Mouse (Mus musculus) hindbrain, embryonic 16.5 days (tissue): ENCODE results near the gene Adk. TPM values are rescaled to one million over a fixed set of nuclear protein-coding genes. Genes with fewer than 3 reads are reported as not detected.

Experiments
- ATAC-seq: fragments of 200-750 bp; cut with Nextera tagmentation; 2 replicates; pipeline ENCODE4 v1.8.0; 2017; ENCODE audit warnings: moderate TSS enrichment, moderate library complexity
- H3K27ac ChIP-seq: fragments of 300-500 bp; sonication (generic); 2 replicates; pipeline ENCODE4 v1.5.1; 2014; ENCODE audit warnings: low read depth, mild to moderate bottlenecking, control low read depth, low read length, moderate library complexity
- H3K27me3 ChIP-seq: fragments of 300-500 bp; sonication (generic); replicated peaks from 2 replicates; pipeline ENCODE4 v1.6.1; 2014; ENCODE audit warnings: low read length; ENCODE audit not compliant: control insufficient read depth, insufficient read depth
- H3K36me3 ChIP-seq: fragments of 300-500 bp; sonication (generic); 2 replicates; pipeline ENCODE4 v1.6.1; 2014; ENCODE audit warnings: mild to moderate bottlenecking, low read length, moderate library complexity, mixed read lengths; ENCODE audit not compliant: control insufficient read depth, insufficient read depth
- H3K4me1 ChIP-seq: fragments of 300-500 bp; sonication (generic); 2 replicates; pipeline ENCODE4 v1.6.1; 2014; ENCODE audit warnings: low read depth, low read length; ENCODE audit not compliant: control insufficient read depth, insufficient read depth
- H3K4me2 ChIP-seq: fragments of 300-500 bp; sonication (generic); 2 replicates; pipeline ENCODE4 v1.6.1; 2014; ENCODE audit warnings: mild to moderate bottlenecking, low read length, control low read depth, moderate library complexity
- H3K4me3 ChIP-seq: fragments of 300-500 bp; sonication (generic); 2 replicates; pipeline ENCODE4 v1.5.1; 2014; ENCODE audit warnings: mild to moderate bottlenecking, low read length, control low read depth, moderate library complexity
- H3K9ac ChIP-seq: fragments of 300-500 bp; sonication (generic); 2 replicates; pipeline ENCODE4 v1.6.1; 2014; ENCODE audit warnings: low read depth, mild to moderate bottlenecking, control low read depth, low read length, moderate library complexity
- H3K9me3 ChIP-seq: fragments of 300-500 bp; sonication (generic); 2 replicates; pipeline ENCODE4 v1.6.1; 2014; ENCODE audit warnings: mild to moderate bottlenecking, low read length, moderate library complexity; ENCODE audit not compliant: control insufficient read depth
- WGBS: fragments of 180-500 bp; shearing (Covaris S2); extraction: QIAGEN DNeasy Blood & Tissue Kit; methylation state at CpG from one replicate; pipeline ENCODE4 v1.1.7; 2014; 5-methylcytosine and 5-hydroxymethylcytosine counted together
- polyA plus RNA-seq: library from polyadenylated mRNA; unstranded; fragments of >200 nt; fragmentation: Nextera tagmentation; extraction: Ambion mirVana; gene quantifications from 2 replicates; pipeline ENCODE4 v1.2.1, GENCODE M21; 2015

Gene Adk
- polyA plus RNA-seq, 1 experiment from 2014 or later, result 45.9 TPM

- Histone ChIP-seq H3K4me1 (no peaks in the 10 kb centered on the region), H3K4me2 (no peak overlapping the region), H3K36me3 (no peaks in the 10 kb centered on the region), H3K27ac (no peak overlapping the region), H3K9me3 (no peaks in the 10 kb centered on the region), H3K4me3 (no peak overlapping the region), H3K9ac (no peak overlapping the region), H3K27me3 (no peaks in the 10 kb centered on the region)
- ATAC-seq, result no peak
- 75% methylated on average over 10 of the region's 10 CpGs for WGBS
Observed at GRCm38 (mm10) chr14:21441772-21442533, 389.6 kb downstream of the Adk start.

GRCm38 (mm10) chr14:21452581-21452980, 400.2 kb downstream of the Adk start:
- no peak overlapping the region for H3K27ac ChIP-seq
- ATAC-seq, result no peak
- no peaks in the 10 kb centered on the region for H3K9me3 ChIP-seq
- H3K4me3 ChIP-seq, result no peak overlapping the region
- H3K27me3 ChIP-seq, result no peaks in the 10 kb centered on the region
- no peaks in the 10 kb centered on the region for H3K4me1 ChIP-seq
- no peak overlapping the region for H3K4me2 ChIP-seq
- WGBS, result 57% methylated on average over 4 of the region's 4 CpGs
- H3K36me3 ChIP-seq, result no peaks in the 10 kb centered on the region
- H3K9ac ChIP-seq, result no peak overlapping the region

- Histone ChIP-seq H3K9me3 (no peaks in the 10 kb centered on the region), H3K4me3 (no peak overlapping the region), H3K27me3 (no peaks in the 10 kb centered on the region), H3K4me1 (no peaks in the 10 kb centered on the region), H3K36me3 (no peaks in the 10 kb centered on the region), H3K4me2 (no peak overlapping the region), H3K27ac (no peak overlapping the region), H3K9ac (no peak overlapping the region)
- no peak for ATAC-seq
- 75% methylated on average over 2 of the region's 2 CpGs for WGBS
Observed at GRCm38 (mm10) chr14:21453896-21454295, 401.5 kb downstream of the Adk start.

GRCm38 (mm10) chr14:21455654-21456350, 403.4 kb downstream of the Adk start:
- Histone ChIP-seq H3K27me3 (no peaks in the 10 kb centered on the region), H3K27ac (no peak overlapping the region), H3K4me2 (no peak overlapping the region), H3K9ac (no peak overlapping the region), H3K36me3 (no peaks in the 10 kb centered on the region), H3K4me3 (no peak overlapping the region), H3K4me1 (no peaks in the 10 kb centered on the region), H3K9me3 (no peaks in the 10 kb centered on the region)
- 93% methylated on average over 7 of the region's 7 CpGs for WGBS
- ATAC-seq, result no peak

- H3K36me3 ChIP-seq, result no peaks in the 10 kb centered on the region
- no peak overlapping the region for H3K4me2 ChIP-seq
- ATAC-seq, result no peak
- no peaks in the 10 kb centered on the region for H3K9me3 ChIP-seq
- no peaks in the 10 kb centered on the region for H3K27me3 ChIP-seq
- no peak overlapping the region for H3K27ac ChIP-seq
- no peak overlapping the region for H3K9ac ChIP-seq
- no peak overlapping the region for H3K4me3 ChIP-seq
- H3K4me1 ChIP-seq, result no peaks in the 10 kb centered on the region
Observed at GRCm38 (mm10) chr14:21456526-21456925, 404.2 kb downstream of the Adk start.

GRCm38 (mm10) chr14:21457876-21458275, 405.5 kb downstream of the Adk start:
- WGBS, result 72% methylated on average over 5 of the region's 5 CpGs
- no peak for ATAC-seq
- H3K27me3 ChIP-seq, result no peaks in the 10 kb centered on the region

GRCm38 (mm10) chr14:21458696-21459095, 406.3 kb downstream of the Adk start:
- H3K9me3 ChIP-seq, result no peaks in the 10 kb centered on the region

More at GRCm38 (mm10) chr14:21457876-21458275, 405.5 kb downstream of the Adk start:
- H3K27ac ChIP-seq, result no peak overlapping the region
- H3K9ac ChIP-seq, result no peak overlapping the region
- H3K36me3 ChIP-seq, result no peaks in the 10 kb centered on the region
- no peak overlapping the region for H3K4me2 ChIP-seq
- H3K4me1 ChIP-seq, result no peaks in the 10 kb centered on the region
- no peaks in the 10 kb centered on the region for H3K9me3 ChIP-seq
- H3K4me3 ChIP-seq, result no peak overlapping the region

GRCm38 (mm10) chr14:21459163-21459562, 406.8 kb downstream of the Adk start:
- H3K4me1 ChIP-seq, result no peaks in the 10 kb centered on the region
- no peak overlapping the region for H3K27ac ChIP-seq
- H3K27me3 ChIP-seq, result no peaks in the 10 kb centered on the region
- no peaks in the 10 kb centered on the region for H3K36me3 ChIP-seq
- H3K4me3 ChIP-seq, result no peak overlapping the region
- H3K9me3 ChIP-seq, result no peaks in the 10 kb centered on the region
- H3K4me2 ChIP-seq, result no peak overlapping the region
- no peak overlapping the region for H3K9ac ChIP-seq
- WGBS, result 86% methylated on average over 4 of the region's 4 CpGs
- ATAC-seq, result no peak

More at GRCm38 (mm10) chr14:21458696-21459095, 406.3 kb downstream of the Adk start:
- Histone ChIP-seq H3K27me3 (no peaks in the 10 kb centered on the region), H3K27ac (no peak overlapping the region), H3K36me3 (no peaks in the 10 kb centered on the region), H3K4me1 (no peaks in the 10 kb centered on the region), H3K4me3 (no peak overlapping the region), H3K4me2 (no peak overlapping the region), H3K9ac (no peak overlapping the region; the same call in 1 of the 2 replicates)
- 76% methylated on average over 7 of the region's 7 CpGs for WGBS
- no peak for ATAC-seq

- Histone ChIP-seq H3K27me3 (no peaks in the 10 kb centered on the region), H3K4me2 (no peak overlapping the region), H3K9ac (no peak overlapping the region), H3K4me1 (no peaks in the 10 kb centered on the region), H3K4me3 (no peak overlapping the region), H3K27ac (no peak overlapping the region), H3K36me3 (no peaks in the 10 kb centered on the region), H3K9me3 (no peaks in the 10 kb centered on the region)
- no peak for ATAC-seq
- WGBS, result 84% methylated on average over 3 of the region's 3 CpGs
Observed at GRCm38 (mm10) chr14:21462398-21462797, 410.0 kb downstream of the Adk start.
